25 mouse cellular contexts compared by ENCODE assay signal in the genomic region with DNA sequence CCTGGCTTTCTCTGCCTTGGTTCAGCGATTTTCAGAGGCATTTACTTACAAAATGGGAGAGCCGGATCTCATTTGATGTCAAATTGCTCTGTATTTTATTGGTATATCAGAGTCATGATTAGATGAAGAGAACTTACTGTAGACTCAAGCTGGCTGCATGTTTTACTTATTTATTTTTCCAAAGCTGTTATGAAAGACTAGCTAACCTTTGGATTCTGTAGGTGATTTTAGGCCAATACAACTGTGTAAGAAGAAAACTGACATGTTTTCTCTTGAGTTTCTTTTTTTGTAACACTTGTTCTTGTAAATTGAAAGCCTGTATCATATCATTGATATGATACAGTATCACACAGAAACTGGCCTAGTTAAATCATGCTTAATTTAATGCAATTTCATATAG.
"Had no signal": no experiment of that assay in that cellular context is flagged by ENCODE, and none has a peak within 500 bp of the region (broad histone marks: within the 10 kb centered on the region; RNA-seq: fewer than 3 reads in every experiment).

No protein-coding gene starts in this region.

- H3K4me1 ChIP-seq: hindbrain, embryonic 15.5 days; limb, embryonic 13.5 days; limb, embryonic 15.5 days had no signal

- H3K4me2 ChIP-seq: heart, embryonic 12.5 days; heart, embryonic 15.5 days; hindbrain, embryonic 13.5 days; hindbrain, embryonic 15.5 days; kidney, embryonic 15.5 days; limb, embryonic 13.5 days; limb, embryonic 15.5 days; liver, embryonic 13.5 days; liver, embryonic 15.5 days had no signal

- H3K9me3 ChIP-seq: heart, embryonic 12.5 days; heart, embryonic 15.5 days; hindbrain, embryonic 13.5 days; hindbrain, embryonic 15.5 days; kidney, embryonic 15.5 days; limb, embryonic 13.5 days; limb, embryonic 15.5 days; liver, embryonic 13.5 days; liver, embryonic 15.5 days had no signal

- H3K4me3 ChIP-seq: heart, adult 2 months; heart, embryonic 12.5 days; heart, embryonic 15.5 days; hindbrain, embryonic 13.5 days; hindbrain, embryonic 15.5 days; kidney, embryonic 15.5 days; limb, embryonic 13.5 days; limb, embryonic 15.5 days; liver, embryonic 13.5 days; liver, embryonic 15.5 days had no signal

- DNase-seq: forebrain, postnatal 0 days; gastrocnemius, postnatal 10 days; gastrocnemius, postnatal 25 days; heart, adult 2 months; heart, postnatal 14 days; heart, postnatal 36 days; kidney, adult 11 months; kidney, adult 2 months; kidney, adult 9 months; kidney, postnatal 14 days; kidney, postnatal 36 days; layer of hippocampus, adult 9-11 months; layer of hippocampus, postnatal 36 days; left cerebral cortex, postnatal 4 days; liver, embryonic 13.5 days had no signal

- ATAC-seq: forebrain, postnatal 0 days; hindbrain, postnatal 0 days had no signal

- H3K9ac ChIP-seq: forebrain, postnatal 0 days; heart, embryonic 12.5 days; heart, embryonic 15.5 days; hindbrain, embryonic 13.5 days; hindbrain, embryonic 15.5 days; kidney, embryonic 15.5 days; limb, embryonic 13.5 days; limb, embryonic 15.5 days; liver, embryonic 13.5 days; liver, embryonic 15.5 days had no signal

- H3K36me3 ChIP-seq: heart, embryonic 12.5 days; heart, embryonic 15.5 days; hindbrain, embryonic 13.5 days; hindbrain, embryonic 15.5 days; kidney, embryonic 15.5 days; limb, embryonic 13.5 days; limb, embryonic 15.5 days; liver, embryonic 13.5 days; liver, embryonic 15.5 days had no signal

- H3K27me3 ChIP-seq: heart, embryonic 12.5 days; heart, embryonic 15.5 days; hindbrain, embryonic 13.5 days; hindbrain, embryonic 15.5 days; kidney, embryonic 15.5 days; limb, embryonic 13.5 days; limb, embryonic 15.5 days; liver, embryonic 13.5 days; liver, embryonic 15.5 days had no signal

- H3K27ac ChIP-seq: heart, adult 2 months; heart, embryonic 15.5 days; hindbrain, embryonic 13.5 days; hindbrain, embryonic 15.5 days; hindbrain, postnatal 0 days; kidney, embryonic 15.5 days; kidney, postnatal 0 days; limb, embryonic 13.5 days; limb, embryonic 15.5 days; liver, embryonic 13.5 days had no signal
